Mouse (Mus musculus) heart, embryonic 14.5 days (tissue): ENCODE results near the gene Ephb2. TPM values are rescaled to one million over a fixed set of nuclear protein-coding genes. Genes with fewer than 3 reads are reported as not detected.

ENCODE experiments used
- ATAC-seq: fragments of 200-750 bp; cut with Nextera tagmentation; 2 replicates; pipeline ENCODE4 v1.8.0; 2017; ENCODE audit warnings: low read depth, moderate TSS enrichment; ENCODE audit not compliant: insufficient number of reproducible peaks, insufficient read depth, low FRiP score
- H3K27ac ChIP-seq, 2 experiments: fragments of 200-500 bp in 1 of 2; fragments of 300-500 bp in 1 of 2; sonication (generic) in 1 of 2; replicated peaks in 1 of 2; 2 replicates each; pipeline ENCODE4 v1.5.1; 2012 to 2014; ENCODE audit warnings: low read depth in 2 of 2, low read length in 2 of 2, control low read depth in 1 of 2, mild to moderate bottlenecking in 1 of 2, mixed read lengths in 1 of 2; ENCODE audit not compliant: control insufficient read depth in 1 of 2, insufficient read depth in 1 of 2
- H3K27me3 ChIP-seq: fragments of 300-500 bp; sonication (generic); 2 replicates; pipeline ENCODE4 v1.6.1; 2014; ENCODE audit warnings: mild to moderate bottlenecking, low read length, control low read depth; ENCODE audit not compliant: control insufficient read depth, insufficient read depth
- H3K36me3 ChIP-seq: fragments of 300-500 bp; sonication (generic); 2 replicates; pipeline ENCODE4 v1.6.1; 2014; ENCODE audit warnings: mild to moderate bottlenecking, control low read depth, low read length, mixed read lengths; ENCODE audit not compliant: control insufficient read depth, insufficient read depth
- H3K4me1 ChIP-seq, 2 experiments: fragments of 200-500 bp in 1 of 2; fragments of 300-500 bp in 1 of 2; sonication (generic) in 1 of 2; 2 replicates each; pipeline ENCODE4 v1.6.1; 2012 to 2014; ENCODE audit warnings: low read length in 2 of 2, control low read depth in 1 of 2, mixed read lengths in 1 of 2; ENCODE audit not compliant: control insufficient read depth in 2 of 2, insufficient read depth in 2 of 2
- H3K4me2 ChIP-seq: fragments of 300-500 bp; sonication (generic); 2 replicates; pipeline ENCODE4 v1.6.1; 2014; ENCODE audit warnings: mild to moderate bottlenecking, low read length
- H3K4me3 ChIP-seq, 2 experiments: fragments of 200-500 bp in 1 of 2; fragments of 300-500 bp in 1 of 2; sonication (generic) in 1 of 2; 2 replicates each; pipeline ENCODE4 v1.5.1; 2012 to 2014; ENCODE audit warnings: low read length in 2 of 2, mild to moderate bottlenecking in 2 of 2, control low read depth in 1 of 2, low read depth in 1 of 2, moderate library complexity in 1 of 2; ENCODE audit not compliant: control insufficient read depth in 1 of 2, insufficient read depth in 1 of 2
- H3K9ac ChIP-seq: fragments of 300-500 bp; sonication (generic); 2 replicates; pipeline ENCODE4 v1.6.1; 2014; ENCODE audit warnings: mild to moderate bottlenecking, low read length
- H3K9me3 ChIP-seq: fragments of 300-500 bp; sonication (generic); 2 replicates; pipeline ENCODE4 v1.6.1; 2016; ENCODE audit warnings: low read length, control low read depth; ENCODE audit not compliant: control insufficient read depth
- WGBS: fragments of 180-500 bp; shearing (Covaris S2); extraction: QIAGEN DNeasy Blood & Tissue Kit; methylation state at CpG from one replicate; pipeline ENCODE4 v1.1.7; 2014; 5-methylcytosine and 5-hydroxymethylcytosine counted together
- polyA plus RNA-seq: library from polyadenylated mRNA; unstranded; fragments of >200 nt; fragmentation: Nextera tagmentation; extraction: Ambion mirVana; gene quantifications from 2 replicates; pipeline ENCODE4 v1.2.1, GENCODE M21; 2014

The Ephb2 gene
- polyA plus RNA-seq, 1 experiment from 2014 or later = 1.6 TPM

GRCm38 (mm10) chr4:136684485-136684884 lies 151.3 kb downstream of the Ephb2 start:
- Histone ChIP-seq H3K36me3 (no peaks in the 10 kb centered on the region), H3K27ac (no peak overlapping the region), H3K9ac (no peak overlapping the region), H3K9me3 (no peaks in the 10 kb centered on the region), H3K4me2 (no peak overlapping the region), H3K4me1 (no peaks in the 10 kb centered on the region; a peak in 1 of 4 replicates), H3K27me3 (peaks cover 18% of the 10 kb centered on the region), H3K4me3 (no peak overlapping the region)
- 70% methylated on average over 6 of the region's 6 CpGs for WGBS
- ATAC-seq = no peak

GRCm38 (mm10) chr4:136680641-136681040 lies 155.1 kb downstream of the Ephb2 start:
- no peaks in the 10 kb centered on the region; a peak in 1 of 4 replicates for H3K4me1 ChIP-seq
- 89% methylated on average over 14 of the region's 14 CpGs for WGBS
- ATAC-seq = no peak

DNA sequence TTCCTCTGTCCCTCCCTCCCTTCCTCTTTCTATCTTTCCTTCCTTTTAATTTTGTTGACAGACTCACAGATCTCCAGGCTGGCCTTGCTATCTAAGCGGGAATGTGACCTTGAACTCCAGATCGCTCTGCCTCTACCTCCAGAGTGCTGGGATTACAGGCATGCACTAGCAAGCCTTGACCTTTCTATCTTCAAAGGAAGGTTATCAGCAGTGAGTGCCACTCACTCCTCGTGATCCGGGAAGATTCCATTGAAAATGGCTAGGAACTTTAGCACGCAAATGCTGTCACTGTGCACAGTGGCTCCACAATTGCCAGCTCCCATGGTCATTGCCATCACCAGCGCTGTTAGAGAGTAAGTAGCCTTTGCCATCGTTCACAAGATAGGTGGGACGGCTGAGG lies 156.6 kb downstream of the Ephb2 start:
- ATAC-seq = no peak
- 38% methylated on average over 8 of the region's 8 CpGs for WGBS

More at GRCm38 (mm10) chr4:136680641-136681040, 155.1 kb downstream of the Ephb2 start:
- Histone ChIP-seq H3K27me3 (peaks cover 14% of the 10 kb centered on the region), H3K9ac (no peak overlapping the region), H3K9me3 (no peaks in the 10 kb centered on the region), H3K4me2 (no peak overlapping the region), H3K36me3 (no peaks in the 10 kb centered on the region), H3K4me3 (no peak overlapping the region), H3K27ac (no peak overlapping the region)

GRCm38 (mm10) chr4:136678480-136678879 lies 157.3 kb downstream of the Ephb2 start:
- WGBS = 9% methylated on average over 3 of the region's 3 CpGs
- H3K9me3 ChIP-seq = no peaks in the 10 kb centered on the region
- H3K27me3 ChIP-seq = peaks cover 11% of the 10 kb centered on the region
- H3K4me2 ChIP-seq = no peak overlapping the region
- ATAC-seq = no peak
- H3K4me1 ChIP-seq = no peaks in the 10 kb centered on the region
- H3K4me3 ChIP-seq = no peak overlapping the region
- no peaks in the 10 kb centered on the region for H3K36me3 ChIP-seq
- no peak overlapping the region for H3K27ac ChIP-seq
- H3K9ac ChIP-seq = no peak overlapping the region

More for the DNA sequence above, 156.6 kb downstream of the Ephb2 start:
- Histone ChIP-seq H3K9ac (no peak overlapping the region), H3K27ac (no peak overlapping the region), H3K4me3 (no peak overlapping the region), H3K4me1 (no peaks in the 10 kb centered on the region), H3K4me2 (no peak overlapping the region), H3K27me3 (peaks cover 14% of the 10 kb centered on the region), H3K9me3 (no peaks in the 10 kb centered on the region), H3K36me3 (no peaks in the 10 kb centered on the region)

DNA sequence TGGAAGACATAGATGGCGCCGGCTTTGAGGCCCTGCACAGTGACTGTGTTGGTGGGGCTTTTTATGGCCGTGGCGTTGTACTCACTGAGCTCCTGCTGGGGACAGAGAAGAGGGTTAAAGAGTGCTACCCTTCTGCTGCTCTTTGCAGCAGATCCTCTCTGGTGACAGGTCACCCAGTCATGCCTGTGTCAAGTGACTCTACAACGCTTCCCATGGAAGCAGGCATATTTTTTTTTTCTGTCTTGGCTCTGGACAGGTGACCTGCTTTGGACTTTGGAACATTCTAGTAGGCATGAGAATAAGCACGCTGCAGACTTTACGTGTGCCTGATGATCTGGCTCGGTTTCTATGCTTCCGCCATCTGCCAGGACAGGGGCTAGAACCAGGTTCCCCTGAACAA lies 160.3 kb downstream of the Ephb2 start:
- H3K4me3 ChIP-seq = no peak overlapping the region
- no peak for ATAC-seq
- H3K4me2 ChIP-seq = no peak overlapping the region
- H3K4me1 ChIP-seq = no peaks in the 10 kb centered on the region
- H3K27ac ChIP-seq = no peak overlapping the region
- no peaks in the 10 kb centered on the region for H3K36me3 ChIP-seq
- no peaks in the 10 kb centered on the region for H3K9me3 ChIP-seq
- no peak overlapping the region for H3K9ac ChIP-seq
- 91% methylated on average over 9 of the region's 9 CpGs for WGBS
- peaks cover 5% of the 10 kb centered on the region for H3K27me3 ChIP-seq

- Histone ChIP-seq H3K4me1 (no peaks in the 10 kb centered on the region), H3K9me3 (no peaks in the 10 kb centered on the region), H3K4me3 (no peak overlapping the region), H3K9ac (no peak overlapping the region), H3K27me3 (no peaks in the 10 kb centered on the region; the same call in 1 of the 2 replicates), H3K27ac (no peak overlapping the region), H3K4me2 (no peak overlapping the region), H3K36me3 (no peaks in the 10 kb centered on the region)
- no peak for ATAC-seq
- 83% methylated on average over 19 of the region's 19 CpGs for WGBS
Measured at GRCm38 (mm10) chr4:136672335-136673090, 163.3 kb downstream of the Ephb2 start.

GRCm38 (mm10) chr4:136667757-136668156 lies 168.0 kb downstream of the Ephb2 start:
- H3K9ac ChIP-seq = no peak overlapping the region
- H3K4me3 ChIP-seq = no peak overlapping the region
- no peak for ATAC-seq
- H3K27me3 ChIP-seq = no peaks in the 10 kb centered on the region
- WGBS = 39% methylated on average over 10 of the region's 10 CpGs
- H3K27ac ChIP-seq = no peak overlapping the region
- no peaks in the 10 kb centered on the region for H3K36me3 ChIP-seq
- 0 out of 2 replicates have a peak, but pooled peaks cover 2% of the 10 kb centered on the region for H3K9me3 ChIP-seq
- no peak overlapping the region for H3K4me2 ChIP-seq
- H3K4me1 ChIP-seq = no peaks in the 10 kb centered on the region

GRCm38 (mm10) chr4:136666002-136666401 lies 169.8 kb downstream of the Ephb2 start:
- Histone ChIP-seq H3K4me1 (no peaks in the 10 kb centered on the region), H3K9me3 (0 out of 2 replicates have a peak, but pooled peaks cover 2% of the 10 kb centered on the region), H3K4me3 (no peak overlapping the region), H3K36me3 (no peaks in the 10 kb centered on the region), H3K9ac (no peak overlapping the region), H3K27ac (no peak overlapping the region), H3K4me2 (no peak overlapping the region), H3K27me3 (no peaks in the 10 kb centered on the region)
- WGBS = 46% methylated on average over 4 of the region's 4 CpGs
- ATAC-seq = no peak
